Mouse (Mus musculus) testis, adult 2 months (tissue): ENCODE results near the gene Fto.

Experiments
- CTCF ChIP-seq: fragments of 200-500 bp; IDR thresholded peaks from 2 replicates; pipeline ENCODE4 v1.5.1; 2012; ENCODE audit warnings: low read depth, mild to moderate bottlenecking, inconsistent platforms, low read length, moderate library complexity; ENCODE audit not compliant: control insufficient read depth, insufficient read depth, insufficient replicate concordance
- POLR2A ChIP-seq: fragments of 200-500 bp; IDR thresholded peaks from 2 replicates; pipeline ENCODE4 v1.6.1; 2012; ENCODE audit warnings: low read depth, mild to moderate bottlenecking, inconsistent platforms, low read length, moderate library complexity; ENCODE audit not compliant: control insufficient read depth

GRCm38 (mm10) chr8:91528967-91529366 is 215.6 kb downstream of the Fto start:
- TF ChIP-seq CTCF (no peak), POLR2A (no peak)
